Mouse (Mus musculus): Measurements from ENCODE around the gene Sorbs1. TPM values are rescaled to one million over a fixed set of nuclear protein-coding genes. Genes with fewer than 3 reads are reported as not detected.

Gene Sorbs1
- polyA plus RNA-seq, 1 experiment, result 84.4 TPM

- no peak overlapping the region for H3K27ac ChIP-seq (ENCODE audit: insufficient read depth, low read length)
- no peaks in the 10 kb centered on the region for H3K36me3 ChIP-seq (ENCODE audit: control insufficient read depth, insufficient read depth, low read length, poor library complexity, severe bottlenecking)
- H3K4me1 ChIP-seq (ENCODE audit: control insufficient read depth, insufficient read depth, low read length), result no peaks in the 10 kb centered on the region
- no peaks in the 10 kb centered on the region for H3K9me3 ChIP-seq (replicated peaks; ENCODE audit: control insufficient read depth, insufficient read depth, low read length, poor library complexity, severe bottlenecking)
- H3K9ac ChIP-seq (ENCODE audit: low read depth, poor library complexity, severe bottlenecking), result no peak overlapping the region
- H3K27me3 ChIP-seq (ENCODE audit: control insufficient read depth, insufficient read depth, low read length, poor library complexity, severe bottlenecking), result no peaks in the 10 kb centered on the region
- H3K4me3 ChIP-seq (ENCODE audit: low read depth, low read length), result no peak overlapping the region
- TF ChIP-seq POLR2A (IDR thresholded peaks at IDR 0.05; ENCODE audit: insufficient read depth, low read length) (no peak), CTCF (IDR thresholded peaks at IDR 0.05; ENCODE audit: low read depth, low read length) (no peak), EP300 (IDR thresholded peaks at IDR 0.05; ENCODE audit: insufficient read depth, low read depth, low read length) (no peak)
These were observed 126.7 kb downstream of the Sorbs1 start for GRCm38 (mm10) chr19:40386916-40387315.

GRCm38 (mm10) chr19:40385334-40385733 lies 128.2 kb downstream of the Sorbs1 start:
- no peaks in the 10 kb centered on the region for H3K36me3 ChIP-seq (ENCODE audit: control insufficient read depth, insufficient read depth, low read length, poor library complexity, severe bottlenecking)
- H3K4me1 ChIP-seq (ENCODE audit: control insufficient read depth, insufficient read depth, low read length), result no peaks in the 10 kb centered on the region
- no peak overlapping the region for H3K27ac ChIP-seq (ENCODE audit: insufficient read depth, low read length)
- H3K9me3 ChIP-seq (replicated peaks; ENCODE audit: control insufficient read depth, insufficient read depth, low read length, poor library complexity, severe bottlenecking), result no peaks in the 10 kb centered on the region
- H3K4me3 ChIP-seq (ENCODE audit: low read depth, low read length), result no peak overlapping the region
- H3K9ac ChIP-seq (ENCODE audit: low read depth, poor library complexity, severe bottlenecking), result no peak overlapping the region
- no peak for TF ChIP-seq CTCF (IDR thresholded peaks at IDR 0.05; ENCODE audit: low read depth, low read length)
- no peak for TF ChIP-seq POLR2A (IDR thresholded peaks at IDR 0.05; ENCODE audit: insufficient read depth, low read length)
- TF ChIP-seq EP300 (IDR thresholded peaks at IDR 0.05; ENCODE audit: insufficient read depth, low read depth, low read length), result no peak
- no peaks in the 10 kb centered on the region for H3K27me3 ChIP-seq (ENCODE audit: control insufficient read depth, insufficient read depth, low read length, poor library complexity, severe bottlenecking)

DNA sequence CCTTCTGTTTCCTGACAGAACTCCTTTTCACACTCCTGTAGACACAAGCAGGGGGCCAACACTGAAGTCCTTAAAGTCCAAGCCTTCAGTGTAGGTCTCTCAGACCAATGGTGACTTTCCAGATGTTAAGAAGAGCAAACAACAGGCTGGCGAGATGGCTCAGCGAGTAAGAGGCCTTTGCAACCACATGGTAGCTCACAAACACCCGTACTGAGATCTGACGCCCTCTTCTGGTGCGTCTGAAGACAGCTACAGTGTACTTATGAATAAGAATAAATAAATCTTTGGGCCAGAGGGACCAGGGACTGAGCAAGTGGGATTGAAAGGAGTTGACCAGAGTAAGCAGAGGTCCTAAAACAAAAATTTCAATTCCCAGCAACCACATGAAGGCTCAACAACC lies 129.6 kb downstream of the Sorbs1 start:
- TF ChIP-seq POLR2A (IDR thresholded peaks at IDR 0.05; ENCODE audit: insufficient read depth, low read length) (no peak), CTCF (IDR thresholded peaks at IDR 0.05; ENCODE audit: low read depth, low read length) (peak; percentile 14)
- H3K36me3 ChIP-seq (ENCODE audit: control insufficient read depth, insufficient read depth, low read length, poor library complexity, severe bottlenecking), result no peaks in the 10 kb centered on the region
- H3K4me1 ChIP-seq (ENCODE audit: control insufficient read depth, insufficient read depth, low read length), result no peaks in the 10 kb centered on the region
- no peak overlapping the region for H3K4me3 ChIP-seq (ENCODE audit: low read depth, low read length)
- H3K27ac ChIP-seq (ENCODE audit: insufficient read depth, low read length), result no peak overlapping the region
- H3K27me3 ChIP-seq (ENCODE audit: control insufficient read depth, insufficient read depth, low read length, poor library complexity, severe bottlenecking), result no peaks in the 10 kb centered on the region
- no peaks in the 10 kb centered on the region for H3K9me3 ChIP-seq (replicated peaks; ENCODE audit: control insufficient read depth, insufficient read depth, low read length, poor library complexity, severe bottlenecking)
- H3K9ac ChIP-seq (ENCODE audit: low read depth, poor library complexity, severe bottlenecking), result no peak overlapping the region

DNA sequence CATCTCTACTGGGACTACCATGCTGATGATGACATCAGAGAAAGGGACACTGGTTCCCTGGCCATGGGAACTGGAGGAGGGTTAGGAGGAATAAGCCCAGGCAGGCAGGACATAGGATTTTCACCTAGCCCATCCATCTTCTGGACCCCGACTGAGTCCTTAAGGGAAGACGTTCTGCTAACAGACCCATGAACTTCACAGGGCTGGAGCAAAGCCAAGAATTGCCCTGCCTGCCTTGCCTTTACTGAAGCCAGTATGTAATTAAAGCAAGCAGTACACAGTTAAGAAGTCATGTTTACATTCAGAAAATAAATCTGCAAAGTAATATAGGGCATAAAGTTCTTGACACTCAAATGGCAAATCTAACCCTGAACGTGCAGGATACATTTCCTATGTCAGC lies 132.9 kb downstream of the Sorbs1 start:
- H3K27me3 ChIP-seq (ENCODE audit: control insufficient read depth, insufficient read depth, low read length, poor library complexity, severe bottlenecking), result no peaks in the 10 kb centered on the region
- H3K36me3 ChIP-seq (ENCODE audit: control insufficient read depth, insufficient read depth, low read length, poor library complexity, severe bottlenecking), result no peaks in the 10 kb centered on the region
- no peaks in the 10 kb centered on the region for H3K4me1 ChIP-seq (ENCODE audit: control insufficient read depth, insufficient read depth, low read length)
- no peak overlapping the region for H3K9ac ChIP-seq (ENCODE audit: low read depth, poor library complexity, severe bottlenecking)
- no peaks in the 10 kb centered on the region for H3K9me3 ChIP-seq (replicated peaks; ENCODE audit: control insufficient read depth, insufficient read depth, low read length, poor library complexity, severe bottlenecking)
- H3K27ac ChIP-seq (ENCODE audit: insufficient read depth, low read length), result no peak overlapping the region
- TF ChIP-seq CTCF (IDR thresholded peaks at IDR 0.05; ENCODE audit: low read depth, low read length), result no peak
- TF ChIP-seq EP300 (IDR thresholded peaks at IDR 0.05; ENCODE audit: insufficient read depth, low read depth, low read length), result no peak
- H3K4me3 ChIP-seq (ENCODE audit: low read depth, low read length), result no peak overlapping the region

- no peak overlapping the region for H3K27ac ChIP-seq (ENCODE audit: insufficient read depth, low read length)
- no peak overlapping the region for H3K9ac ChIP-seq (ENCODE audit: low read depth, poor library complexity, severe bottlenecking)
- TF ChIP-seq EP300 (IDR thresholded peaks at IDR 0.05; ENCODE audit: insufficient read depth, low read depth, low read length) (no peak), POLR2A (IDR thresholded peaks at IDR 0.05; ENCODE audit: insufficient read depth, low read length) (no peak), CTCF (IDR thresholded peaks at IDR 0.05; ENCODE audit: low read depth, low read length) (no peak)
- H3K36me3 ChIP-seq (ENCODE audit: control insufficient read depth, insufficient read depth, low read length, poor library complexity, severe bottlenecking), result no peaks in the 10 kb centered on the region
- no peak overlapping the region for H3K4me3 ChIP-seq (ENCODE audit: low read depth, low read length)
- no peaks in the 10 kb centered on the region for H3K4me1 ChIP-seq (ENCODE audit: control insufficient read depth, insufficient read depth, low read length)
- no peaks in the 10 kb centered on the region for H3K27me3 ChIP-seq (ENCODE audit: control insufficient read depth, insufficient read depth, low read length, poor library complexity, severe bottlenecking)
- H3K9me3 ChIP-seq (replicated peaks; ENCODE audit: control insufficient read depth, insufficient read depth, low read length, poor library complexity, severe bottlenecking), result no peaks in the 10 kb centered on the region
These were observed 133.6 kb downstream of the Sorbs1 start for GRCm38 (mm10) chr19:40380005-40380404.

GRCm38 (mm10) chr19:40379081-40379480 lies 134.5 kb downstream of the Sorbs1 start:
- no peaks in the 10 kb centered on the region for H3K27me3 ChIP-seq (ENCODE audit: control insufficient read depth, insufficient read depth, low read length, poor library complexity, severe bottlenecking)
- TF ChIP-seq POLR2A (IDR thresholded peaks at IDR 0.05; ENCODE audit: insufficient read depth, low read length) (no peak), CTCF (IDR thresholded peaks at IDR 0.05; ENCODE audit: low read depth, low read length) (no peak), EP300 (IDR thresholded peaks at IDR 0.05; ENCODE audit: insufficient read depth, low read depth, low read length) (no peak)
- H3K27ac ChIP-seq (ENCODE audit: insufficient read depth, low read length), result no peak overlapping the region
- H3K9me3 ChIP-seq (replicated peaks; ENCODE audit: control insufficient read depth, insufficient read depth, low read length, poor library complexity, severe bottlenecking), result no peaks in the 10 kb centered on the region
- H3K36me3 ChIP-seq (ENCODE audit: control insufficient read depth, insufficient read depth, low read length, poor library complexity, severe bottlenecking), result no peaks in the 10 kb centered on the region
- H3K4me3 ChIP-seq (ENCODE audit: low read depth, low read length), result no peak overlapping the region
- H3K9ac ChIP-seq (ENCODE audit: low read depth, poor library complexity, severe bottlenecking), result no peak overlapping the region
- H3K4me1 ChIP-seq (ENCODE audit: control insufficient read depth, insufficient read depth, low read length), result no peaks in the 10 kb centered on the region
